Mouse (Mus musculus): Measurements from ENCODE around the gene Ccnc. TPM values are rescaled to one million over a fixed set of nuclear protein-coding genes. Genes with fewer than 3 reads are reported as not detected.
"Not testable (repeated sequence)": the region's sequence is repeated elsewhere in the genome, so short reads cannot be mapped to it uniquely, and the experiment has no call there.

The Ccnc gene
- polyA plus RNA-seq, 1 experiment, result 21.3 TPM

GRCm38 (mm10) chr4:21726912-21727614 is 438 bp upstream of the Ccnc start:
- no peak for DNase-seq (ENCODE audit: low spot score)

GRCm38 (mm10) chr4:21739169-21739568 is 11.7 kb downstream of the Ccnc start:
- DNase-seq (ENCODE audit: low spot score), result no peak

- DNase-seq (ENCODE audit: low spot score), result not testable (repeated sequence)
These were observed 16.6 kb downstream of the Ccnc start for GRCm38 (mm10) chr4:21744142-21744541.

- no peak for DNase-seq (ENCODE audit: low spot score)
These were observed 18.2 kb downstream of the Ccnc start for GRCm38 (mm10) chr4:21745723-21746122.

- DNase-seq (ENCODE audit: low spot score), result no peak
These were observed 27.8 kb downstream of the Ccnc start for GRCm38 (mm10) chr4:21755123-21755789.

- DNase-seq (ENCODE audit: low spot score), result no peak
These were observed 31.4 kb downstream of the Ccnc start for GRCm38 (mm10) chr4:21758860-21759259.

GRCm38 (mm10) chr4:21761416-21762160 is 34.1 kb downstream of the Ccnc start:
- DNase-seq (ENCODE audit: low spot score), result no peak

- no peak for DNase-seq (ENCODE audit: low spot score)
These were observed 36.3 kb downstream of the Ccnc start for GRCm38 (mm10) chr4:21763827-21764226.

- DNase-seq (ENCODE audit: low spot score), result no peak
These were observed 38.8 kb downstream of the Ccnc start for GRCm38 (mm10) chr4:21766171-21766862.

- peak; percentile 34 for DNase-seq (ENCODE audit: low spot score)
These were observed 39.4 kb downstream of the Ccnc start, which contains the start of the genes Usp45 and Tstd3 for GRCm38 (mm10) chr4:21766863-21767304. Gene Usp45, plus strand, starts transcription at chr4:21767156. Gene Tstd3, minus strand, starts transcription at chr4:21767212.

GRCm38 (mm10) chr4:21771064-21771463 is 43.6 kb downstream of the Ccnc start:
- DNase-seq (ENCODE audit: low spot score), result no peak

- DNase-seq (ENCODE audit: low spot score), result no peak
These were observed 44.8 kb downstream of the Ccnc start for GRCm38 (mm10) chr4:21772306-21772705.

GRCm38 (mm10) chr4:21776091-21776945 is 48.8 kb downstream of the Ccnc start:
- peak; percentile 79 for DNase-seq (ENCODE audit: low spot score)

GRCm38 (mm10) chr4:21776946-21777265 is 49.4 kb downstream of the Ccnc start:
- DNase-seq (ENCODE audit: low spot score), result no peak

- DNase-seq (ENCODE audit: low spot score), result no peak
These were observed 53.6 kb downstream of the Ccnc start for GRCm38 (mm10) chr4:21780816-21781726.

- no peak for DNase-seq (ENCODE audit: low spot score)
These were observed 58.8 kb downstream of the Ccnc start for GRCm38 (mm10) chr4:21786268-21786667.

- DNase-seq (ENCODE audit: low spot score), result no peak
These were observed 61.4 kb downstream of the Ccnc start for GRCm38 (mm10) chr4:21788903-21789302.

- DNase-seq (ENCODE audit: low spot score), result no peak
These were observed 62.3 kb downstream of the Ccnc start for GRCm38 (mm10) chr4:21789836-21790235.

- no peak for DNase-seq (ENCODE audit: low spot score)
These were observed 66.1 kb downstream of the Ccnc start for GRCm38 (mm10) chr4:21793631-21794030.

- no peak for DNase-seq (ENCODE audit: low spot score)
These were observed 73.5 kb downstream of the Ccnc start for GRCm38 (mm10) chr4:21801013-21801412.

Measured in urinary bladder, adult 2 months (tissue).